Mouse (Mus musculus): ENCODE measurements around the gene Far1.

The Far1 gene

GRCm38 (mm10) chr7:113513286-113513962 lies at the start of gene Far1:
Gene Far1 (plus strand): TSS chr7:113513834.
- in situ Hi-C loops (cut with MboI, MseI) = loop anchor here (5.0 kb wide), 1 partner anchor 141 kb away; no protein-coding TSS in a partner anchor

DNA sequence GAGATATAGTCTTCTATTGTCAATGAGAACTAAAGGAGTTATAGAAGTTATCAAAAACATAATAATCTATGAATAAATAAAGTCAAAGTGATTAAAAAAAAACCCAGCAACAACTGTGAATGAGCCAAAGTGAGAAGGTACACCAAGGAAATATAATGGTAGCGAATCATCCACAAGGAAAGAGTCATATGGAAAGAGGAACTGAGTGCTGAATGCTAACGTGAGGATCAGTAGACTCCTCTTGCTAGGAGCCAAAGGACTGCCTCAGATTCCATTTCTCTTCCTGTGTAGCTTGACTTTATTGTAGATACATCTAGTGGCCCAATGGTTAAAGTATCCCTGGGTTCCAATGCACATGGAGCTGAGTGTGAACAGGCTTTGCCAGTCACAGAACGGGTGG lies 45.3 kb upstream of the Far1 start:
- in situ Hi-C loops (cut with MboI, MseI) = loop anchor here (5.0 kb wide), 1 partner anchor 256 kb away; no protein-coding TSS in a partner anchor

GRCm38 (mm10) chr7:113470671-113471070 lies 43.0 kb upstream of the Far1 start:
- in situ Hi-C loops (cut with MboI, MseI) = no loop called here

DNA sequence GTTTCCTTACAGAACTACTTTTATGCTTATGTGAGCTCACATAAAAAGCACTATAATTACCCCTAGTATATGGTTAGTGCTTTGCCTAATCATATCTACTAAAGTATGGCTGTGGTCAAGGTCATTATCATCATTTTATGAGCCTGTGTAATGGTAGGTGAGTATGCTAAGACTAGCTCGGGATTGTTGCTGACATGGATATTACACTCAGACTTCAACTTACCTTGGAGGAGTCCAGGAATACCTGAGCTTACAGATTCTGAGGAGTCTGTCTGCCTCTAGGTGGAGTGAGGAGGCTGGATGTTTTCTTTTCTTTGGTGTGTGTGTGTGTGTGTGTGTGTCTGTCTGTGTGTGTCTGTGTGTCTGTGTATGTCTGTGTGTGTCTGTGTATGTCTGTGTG lies 42.0 kb upstream of the Far1 start:
- in situ Hi-C loops (cut with MboI, MseI) = no loop called here

DNA sequence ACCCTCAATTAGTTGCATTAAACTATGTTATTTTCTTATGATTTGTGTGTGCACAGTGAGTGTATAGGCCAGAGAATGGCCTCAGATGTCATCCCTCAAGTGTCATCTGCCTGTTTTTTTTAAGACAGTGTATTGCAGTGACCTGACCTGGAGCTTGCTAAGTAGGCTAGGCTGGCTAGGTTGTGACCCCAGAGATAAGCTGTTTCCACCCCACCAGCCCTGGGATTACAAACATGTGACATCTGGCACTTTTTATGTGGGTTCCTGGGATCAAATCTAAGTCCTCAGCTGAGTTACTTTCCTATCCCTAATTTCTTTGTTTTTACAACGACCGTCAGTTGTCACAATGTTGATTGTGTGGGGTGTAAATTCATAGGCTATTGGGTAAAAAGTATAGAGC lies 17.8 kb upstream of the Far1 start:
- in situ Hi-C loops (cut with MboI, MseI) = no loop called here

- in situ Hi-C loops (cut with MboI, MseI) = no loop called here
These were observed 15.2 kb upstream of the Far1 start for GRCm38 (mm10) chr7:113498413-113498812.

DNA sequence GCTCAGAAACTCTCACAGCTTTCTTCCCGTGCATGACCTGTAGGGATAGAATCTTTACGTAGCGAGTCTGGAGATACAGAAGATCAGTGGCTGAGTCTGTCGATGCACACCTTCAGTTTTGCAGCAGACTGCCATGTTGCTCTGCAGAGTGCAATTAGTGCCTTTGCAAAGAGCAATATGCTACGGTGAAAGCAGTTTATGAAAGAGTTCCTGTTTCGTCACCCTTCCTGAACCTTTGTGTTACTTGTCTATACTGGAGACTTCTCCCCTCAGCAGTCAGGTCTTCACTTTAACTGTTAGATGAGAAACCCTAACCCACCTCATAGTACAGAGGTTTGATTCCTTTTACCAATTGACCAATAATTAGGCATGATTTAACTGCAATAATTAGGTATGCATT lies 13.8 kb upstream of the Far1 start:
- in situ Hi-C loops (cut with MboI, MseI) = no loop called here

DNA sequence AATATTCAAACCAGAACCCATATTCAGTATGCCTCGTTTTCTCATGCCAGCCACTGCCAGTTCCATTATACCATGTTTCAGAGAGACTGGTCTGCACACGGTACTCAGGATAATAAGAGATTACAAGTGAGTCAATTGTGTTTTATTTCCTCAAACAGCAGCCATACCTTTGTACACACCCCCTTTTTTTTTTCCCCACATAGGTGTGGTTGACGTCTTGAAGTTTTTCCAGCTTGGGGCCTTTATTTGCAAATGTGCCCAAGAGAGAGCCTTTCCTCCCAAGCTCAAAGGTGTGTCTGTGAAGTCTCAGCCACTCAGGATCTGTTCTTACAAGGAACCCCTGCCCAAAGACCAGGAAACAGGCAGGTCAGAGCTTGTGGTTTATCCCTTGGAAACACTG lies 11.2 kb upstream of the Far1 start:
- in situ Hi-C loops (cut with MboI, MseI) = no loop called here

DNA sequence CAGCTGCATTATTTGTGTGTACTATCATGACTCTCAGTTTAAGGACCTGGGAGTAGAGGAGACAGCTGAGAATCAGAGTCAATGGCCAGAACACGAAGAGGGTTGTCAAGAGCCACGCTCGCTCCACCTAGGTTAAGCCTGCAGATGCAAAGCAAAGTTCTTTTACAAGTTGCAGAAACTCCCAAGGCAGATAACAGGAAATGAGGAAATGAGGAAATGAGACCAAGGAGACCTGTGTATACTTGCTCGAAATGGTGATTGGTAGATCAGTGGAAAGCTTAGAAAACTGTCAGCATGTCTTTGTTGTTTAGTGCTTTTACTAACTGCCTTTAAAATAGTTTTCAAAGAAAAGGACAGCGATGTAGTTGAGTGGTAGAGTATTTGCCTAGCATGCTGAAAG lies 8.6 kb upstream of the Far1 start:
- in situ Hi-C loops (cut with MboI, MseI) = no loop called here

GRCm38 (mm10) chr7:113505516-113506045 lies 8.1 kb upstream of the Far1 start:
- in situ Hi-C loops (cut with MboI, MseI) = no loop called here

- in situ Hi-C loops (cut with MboI, MseI) = no loop called here
These were observed 5.8 kb upstream of the Far1 start for GRCm38 (mm10) chr7:113507846-113508245.

- in situ Hi-C loops (cut with MboI, MseI) = loop anchor here (5.0 kb wide), 1 partner anchor 139 kb away; no protein-coding TSS in a partner anchor
These were observed 2.2 kb upstream of the Far1 start for GRCm38 (mm10) chr7:113511396-113511795.

DNA sequence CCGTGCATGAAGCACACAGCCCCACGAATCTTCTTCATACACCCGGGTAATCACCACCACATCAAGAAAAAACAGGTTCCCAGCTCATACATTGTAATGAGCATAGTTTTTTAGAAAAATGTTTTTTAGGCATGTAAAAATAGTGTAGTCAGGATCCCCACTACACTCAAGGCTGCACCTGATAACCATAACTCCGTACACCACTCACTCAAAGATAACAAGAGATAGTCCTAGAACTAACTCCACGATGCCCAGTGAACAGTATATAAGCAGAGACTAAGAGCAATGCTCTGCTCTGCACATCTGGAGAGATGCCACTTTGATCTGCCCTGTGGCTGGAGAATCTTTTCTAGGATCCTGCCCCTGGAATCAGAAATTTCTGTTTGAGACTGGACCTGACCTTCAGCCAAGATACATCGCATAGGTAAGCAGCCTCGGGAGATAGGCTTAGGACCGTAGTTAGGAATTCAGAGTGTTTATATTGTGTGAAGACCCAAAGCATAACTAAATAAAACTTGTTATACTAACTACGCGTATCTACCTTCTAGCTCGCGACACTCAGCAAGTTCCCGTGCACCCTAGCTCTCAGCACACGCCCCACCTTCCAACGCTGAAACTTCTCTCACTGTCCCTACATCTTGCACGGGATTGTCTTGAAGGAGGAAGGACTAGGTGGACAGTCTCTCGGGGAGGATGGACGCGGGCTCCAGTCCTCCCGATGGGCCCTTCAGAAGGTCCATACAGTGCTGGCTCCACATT lies 928 bp upstream of the Far1 start:
- in situ Hi-C loops (cut with MboI, MseI) = loop anchor here (5.0 kb wide), 1 partner anchor 140 kb away; no protein-coding TSS in a partner anchor

GRCm38 (mm10) chr7:113513963-113514649 lies 472 bp downstream of the Far1 start:
- in situ Hi-C loops (cut with MboI, MseI) = loop anchor here (5.0 kb wide), 1 partner anchor 142 kb away; no protein-coding TSS in a partner anchor

DNA sequence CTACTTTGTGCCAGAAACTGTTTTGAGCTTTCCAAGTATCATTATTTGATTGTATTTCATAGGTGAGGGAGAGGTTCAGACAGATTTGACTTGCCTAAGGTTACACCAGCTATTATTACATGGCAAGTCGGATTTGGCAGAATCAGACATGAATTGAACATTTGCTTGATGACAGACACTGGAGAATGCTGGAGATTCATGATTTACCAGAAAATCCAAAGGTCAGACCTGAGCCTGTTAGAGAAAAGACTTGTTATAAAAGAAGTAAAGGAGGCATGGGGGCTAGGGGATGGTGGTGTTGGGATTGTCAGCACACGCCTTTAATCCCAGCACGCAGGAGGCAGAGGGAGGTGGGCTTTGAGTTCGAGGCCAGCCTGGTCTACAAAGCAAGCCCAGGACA lies 2.2 kb downstream of the Far1 start:
- in situ Hi-C loops (cut with MboI, MseI) = no loop called here

DNA sequence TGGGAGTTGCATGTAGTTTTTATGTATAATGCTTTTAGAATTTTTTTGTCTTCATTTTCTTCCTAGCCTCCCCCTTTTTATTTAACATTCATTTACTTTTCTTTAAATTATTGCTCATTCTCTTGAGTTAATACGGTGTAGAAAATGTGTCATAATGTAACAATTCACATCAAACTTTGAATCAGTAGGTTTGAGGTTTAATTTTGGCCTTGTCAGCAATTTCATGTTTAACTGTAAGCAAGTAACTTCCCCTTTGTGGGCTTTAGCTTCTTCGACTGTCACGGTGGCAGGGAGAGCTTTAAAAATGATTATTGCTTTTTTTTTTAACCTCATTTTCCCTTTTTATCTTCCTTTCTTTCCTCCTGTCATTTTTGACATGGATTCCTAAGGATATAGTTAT lies 4.8 kb downstream of the Far1 start:
- in situ Hi-C loops (cut with MboI, MseI) = no loop called here

DNA sequence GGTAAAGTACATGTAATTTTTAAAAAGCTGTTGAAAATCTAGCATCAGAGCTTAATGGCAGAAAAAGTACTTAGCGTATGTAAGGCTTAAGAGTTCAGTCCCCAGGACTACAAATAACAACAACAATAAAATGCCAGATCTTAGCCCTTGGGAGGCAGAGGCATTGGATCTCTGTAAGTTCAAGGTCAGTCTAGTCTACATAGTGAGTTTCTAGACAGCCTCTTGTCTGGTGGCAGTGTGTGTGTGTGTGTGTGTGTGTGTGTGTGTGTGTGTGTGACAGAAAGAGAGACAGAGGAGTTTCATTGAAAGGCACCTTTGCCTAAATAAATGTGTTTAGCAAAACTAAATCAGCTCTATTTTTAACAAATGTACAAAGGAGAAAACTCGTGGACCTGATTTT lies 5.3 kb downstream of the Far1 start:
- in situ Hi-C loops (cut with MboI, MseI) = no loop called here

- in situ Hi-C loops (cut with MboI, MseI) = no loop called here
These were observed 29.5 kb downstream of the Far1 start for GRCm38 (mm10) chr7:113543158-113543557.

- in situ Hi-C loops (cut with MboI, MseI) = no loop called here
These were observed 38.3 kb downstream of the Far1 start for GRCm38 (mm10) chr7:113551742-113552463.

GRCm38 (mm10) chr7:113552508-113552907 lies 38.9 kb downstream of the Far1 start:
- in situ Hi-C loops (cut with MboI, MseI) = no loop called here

GRCm38 (mm10) chr7:113556138-113556537 lies 42.5 kb downstream of the Far1 start:
- in situ Hi-C loops (cut with MboI, MseI) = no loop called here

Measured in T-helper 1 cell (primary cell).